Mouse (Mus musculus) gastrocnemius, postnatal 36 days (tissue): Measurements from ENCODE around the gene Nckap5. TPM values are rescaled to one million over a fixed set of nuclear protein-coding genes. Genes with fewer than 3 reads are reported as not detected.
A peak's percentile ranks its signal among the peaks of the same experiment; 100 is the strongest.
"Not testable (repeated sequence)": the region's sequence is repeated elsewhere in the genome, so short reads cannot be mapped to it uniquely, and the experiment has no call there.

Source experiments
- DNase-seq, 2 experiments: peaks; one replicate each; pipeline ENCODE4 v3.0.0; 2022
- intact Hi-C: fragments of 180-260 bp; cut with DNase I; formaldehyde crosslinking; loops from one replicate; pipeline ENCODE4 v1.15.1; 2025
- total RNA-seq, 2 experiments: library from RNA; stranded (reverse); gene quantifications; 2 replicates each; pipeline ENCODE4 v1.2.3; 2021

Nckap5 gene
- total RNA-seq, 2 experiments from 2014 or later: 0.62 to 1.2 TPM

GRCm38 (mm10) chr1:126773947-126774346 lies 56.7 kb downstream of the Nckap5 start:
- intact Hi-C loops, DNase-seq: not testable (repeated sequence)

- intact Hi-C loops: no loop called here
- no peak for DNase-seq
Measured at GRCm38 (mm10) chr1:126766971-126767370, 63.6 kb downstream of the Nckap5 start.

DNA sequence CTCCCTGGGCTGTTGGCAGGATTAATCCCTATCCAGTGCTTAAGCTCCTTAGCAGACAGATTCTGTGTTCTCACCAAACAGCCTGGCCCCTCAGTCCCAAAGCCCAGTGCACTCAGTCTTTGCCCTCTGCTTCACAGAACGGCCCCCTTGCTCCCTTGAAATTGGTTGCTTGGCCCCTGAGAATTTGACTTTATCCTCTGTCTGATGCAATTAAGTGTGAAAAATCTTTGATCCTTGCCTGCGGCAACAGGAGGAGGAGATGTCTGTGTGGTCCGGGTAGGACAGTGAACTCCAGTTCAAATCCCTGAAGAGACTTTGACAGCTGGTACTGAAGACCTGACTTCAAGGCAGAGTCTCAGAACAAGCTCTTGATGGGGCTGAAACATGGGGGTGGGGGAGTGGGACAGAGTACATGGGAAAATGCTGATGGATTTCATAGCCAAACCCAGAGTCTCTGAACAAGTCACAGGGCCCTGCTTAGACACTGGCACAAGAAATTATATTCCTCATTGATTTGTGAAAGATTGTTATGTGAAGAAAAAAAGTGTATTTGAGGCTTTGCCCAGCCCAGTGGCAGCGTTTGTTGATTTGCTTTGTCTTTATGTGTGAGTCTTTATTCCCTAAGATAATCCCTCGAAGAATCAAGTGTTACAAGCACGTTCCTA lies 65.0 kb downstream of the Nckap5 start:
- intact Hi-C loops: no loop called here
- no peak for DNase-seq

GRCm38 (mm10) chr1:126764201-126764600 lies 66.4 kb downstream of the Nckap5 start:
- intact Hi-C loops: no loop called here
- DNase-seq: no peak

DNA sequence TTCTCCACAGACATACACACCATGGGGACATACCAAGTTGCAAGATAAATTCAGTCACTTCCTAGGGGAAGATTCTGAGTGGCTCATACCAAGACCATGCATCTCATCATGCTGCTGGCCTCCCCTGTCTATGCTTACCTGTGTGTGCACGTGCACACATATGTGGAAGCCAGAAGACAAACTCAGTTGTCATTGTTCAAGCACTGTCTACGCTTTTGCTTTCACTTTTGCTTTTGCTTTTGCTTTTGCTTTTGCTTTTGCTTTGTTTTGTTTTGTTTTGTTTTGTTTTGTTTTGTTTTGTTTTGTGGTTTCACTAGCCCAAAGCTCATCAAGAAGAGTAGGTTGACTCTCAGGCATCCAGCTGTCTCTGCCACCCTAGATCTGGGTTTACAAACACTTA lies 67.4 kb downstream of the Nckap5 start:
- intact Hi-C loops: no loop called here

GRCm38 (mm10) chr1:126760386-126760785 lies 70.2 kb downstream of the Nckap5 start:
- no peak for DNase-seq
- intact Hi-C loops: no loop called here

More for the DNA sequence above, 67.4 kb downstream of the Nckap5 start:
- no peak for DNase-seq

GRCm38 (mm10) chr1:126755682-126756081 lies 74.9 kb downstream of the Nckap5 start:
- intact Hi-C loops: no loop called here
- peak; percentile 8 to 17 for DNase-seq

DNA sequence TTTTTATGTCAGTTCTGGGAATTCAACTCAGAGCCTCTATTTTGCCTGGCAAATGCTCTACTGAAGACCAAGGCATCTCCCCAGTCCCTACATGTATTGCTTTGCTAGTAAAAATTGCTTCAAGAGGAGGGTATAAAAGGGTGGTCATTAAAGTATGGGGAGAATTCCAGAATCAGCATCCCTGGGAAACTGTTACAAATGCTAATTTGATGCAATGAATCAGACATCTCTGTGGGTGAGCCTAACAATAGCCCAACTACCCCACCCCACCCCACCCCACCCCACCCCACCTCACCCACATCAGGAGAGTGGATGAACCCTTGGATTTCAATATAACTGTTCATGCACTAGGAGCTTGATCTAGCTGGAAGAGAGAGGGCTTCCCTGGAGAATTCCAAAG lies 77.0 kb downstream of the Nckap5 start:
- DNase-seq: no peak
- intact Hi-C loops: no loop called here

- DNase-seq: no peak
- intact Hi-C loops: no loop called here
Measured at GRCm38 (mm10) chr1:126752247-126753037, 78.2 kb downstream of the Nckap5 start.

DNA sequence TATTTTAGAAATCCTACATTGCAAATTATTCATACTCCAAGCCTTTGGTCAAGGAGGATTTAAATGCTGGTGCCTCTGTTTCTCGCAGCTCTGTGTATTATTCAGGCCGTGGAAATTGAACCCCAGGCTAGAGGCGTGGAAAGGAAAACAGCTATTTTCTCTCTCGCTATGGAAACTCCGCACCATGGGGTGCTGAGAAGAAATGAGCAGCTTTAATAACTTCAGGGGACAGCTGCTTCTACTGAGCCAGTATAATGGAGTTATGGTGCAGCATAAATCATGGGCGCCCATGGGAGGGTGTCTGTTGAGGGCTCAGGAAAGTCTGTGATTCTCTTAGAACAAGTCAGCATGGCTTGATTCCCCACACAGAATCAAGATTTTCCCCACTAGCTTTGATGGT lies 79.5 kb downstream of the Nckap5 start:
- no peak for DNase-seq
- intact Hi-C loops: no loop called here

DNA sequence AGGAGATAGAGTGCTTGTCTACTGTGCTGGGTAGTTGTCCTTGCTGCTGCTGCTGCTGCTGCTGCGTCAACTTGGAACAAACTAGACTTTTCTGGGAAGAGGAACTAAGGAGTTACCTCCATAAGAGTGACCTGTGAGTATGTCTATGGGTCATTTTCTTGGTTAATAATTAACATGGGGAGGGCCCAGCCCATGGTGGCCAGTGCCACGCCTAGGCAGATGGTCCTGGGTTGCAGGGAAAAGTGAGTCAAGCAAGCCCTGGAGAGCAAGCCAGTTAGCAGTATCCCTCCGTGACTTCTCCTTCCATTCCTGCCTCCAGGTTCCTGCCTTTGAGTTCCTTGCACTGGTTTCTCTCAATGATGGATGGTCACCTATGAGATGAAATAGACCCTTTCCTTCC lies 80.4 kb downstream of the Nckap5 start:
- no peak for DNase-seq
- intact Hi-C loops: no loop called here

- intact Hi-C loops: no loop called here
- no peak for DNase-seq
Measured at GRCm38 (mm10) chr1:126747914-126748313, 82.7 kb downstream of the Nckap5 start.

DNA sequence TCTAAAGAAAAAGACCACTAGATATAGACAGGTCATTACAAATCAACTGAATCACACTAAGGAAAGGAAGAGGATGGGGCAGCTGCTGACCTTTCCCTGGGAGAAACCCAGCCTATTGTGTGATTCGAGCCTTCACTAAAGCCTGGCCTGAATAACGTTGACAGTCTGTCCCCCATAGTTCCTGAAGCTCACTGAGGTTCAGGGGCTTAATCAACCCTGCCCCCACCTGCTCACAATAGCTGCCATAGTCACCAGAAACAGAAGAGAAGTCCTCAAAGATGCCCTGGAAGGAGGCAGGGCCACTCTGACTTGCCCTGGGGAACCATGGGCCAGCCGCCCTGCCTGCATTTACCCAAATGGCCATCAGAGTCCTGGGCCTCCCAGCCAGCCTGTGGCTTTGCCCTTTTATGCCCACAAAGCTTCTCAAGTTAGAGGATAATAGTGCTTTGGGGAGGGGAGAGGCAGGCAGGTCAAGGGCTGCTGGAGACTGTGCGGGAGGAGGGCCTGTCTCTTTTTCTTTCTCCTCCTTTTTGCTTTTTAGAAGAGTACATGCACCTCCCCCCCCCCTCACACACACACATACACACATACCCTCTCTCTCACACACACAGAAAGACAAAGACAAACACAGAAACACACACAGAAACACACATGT lies 85.0 kb downstream of the Nckap5 start:
- no peak for DNase-seq
- intact Hi-C loops: no loop called here

DNA sequence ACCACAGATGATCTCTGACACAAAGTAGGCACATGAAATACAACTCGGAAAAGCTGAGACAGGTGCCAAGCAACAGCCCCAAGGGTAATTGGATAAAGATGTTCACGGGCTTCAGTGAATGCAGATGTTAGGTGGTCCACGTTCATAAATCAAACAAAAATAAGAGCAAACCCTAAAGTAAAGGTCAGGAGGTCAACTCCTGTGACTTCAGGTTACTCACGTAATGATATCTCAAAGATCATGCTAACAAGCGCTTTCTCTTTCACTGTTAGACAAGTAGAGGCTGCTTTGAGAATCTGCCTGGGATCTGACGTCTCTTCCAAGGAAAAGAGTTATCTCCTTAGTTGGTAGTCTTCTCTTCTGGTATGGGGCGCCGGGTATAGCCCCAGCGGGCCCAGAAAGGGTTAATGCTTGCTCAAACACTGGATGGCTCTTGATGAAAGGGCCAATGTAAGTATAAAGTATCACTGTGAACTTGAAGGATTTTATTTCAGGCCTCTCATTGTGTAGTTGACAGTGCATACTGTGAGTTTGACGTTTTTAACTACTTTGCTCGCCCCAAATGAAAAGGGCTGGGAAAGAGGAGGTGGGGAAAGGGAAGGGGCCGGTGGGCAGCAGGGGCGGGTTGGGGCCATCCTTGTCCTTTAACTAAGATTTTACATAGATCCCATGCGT lies 85.8 kb downstream of the Nckap5 start:
- DNase-seq: no peak
- intact Hi-C loops: no loop called here

DNA sequence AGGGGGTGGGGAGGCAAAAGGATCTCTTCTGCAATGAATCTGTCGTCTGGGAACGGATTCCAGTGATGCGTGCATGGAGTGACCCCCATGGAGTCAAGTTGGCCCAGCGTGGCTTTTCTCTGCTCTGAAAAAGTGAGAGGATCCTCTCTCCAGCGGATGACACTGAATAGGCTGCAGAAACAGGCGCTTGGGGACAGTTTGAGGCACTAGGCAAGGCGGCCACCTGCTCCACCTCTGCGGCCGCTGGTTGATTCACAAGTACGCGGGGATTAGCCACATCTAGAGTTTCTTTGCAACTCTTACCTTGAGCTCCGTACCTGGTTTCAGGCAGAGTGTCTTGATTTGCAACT lies 92.3 kb downstream of the Nckap5 start:
- intact Hi-C loops: no loop called here
- no peak for DNase-seq

DNA sequence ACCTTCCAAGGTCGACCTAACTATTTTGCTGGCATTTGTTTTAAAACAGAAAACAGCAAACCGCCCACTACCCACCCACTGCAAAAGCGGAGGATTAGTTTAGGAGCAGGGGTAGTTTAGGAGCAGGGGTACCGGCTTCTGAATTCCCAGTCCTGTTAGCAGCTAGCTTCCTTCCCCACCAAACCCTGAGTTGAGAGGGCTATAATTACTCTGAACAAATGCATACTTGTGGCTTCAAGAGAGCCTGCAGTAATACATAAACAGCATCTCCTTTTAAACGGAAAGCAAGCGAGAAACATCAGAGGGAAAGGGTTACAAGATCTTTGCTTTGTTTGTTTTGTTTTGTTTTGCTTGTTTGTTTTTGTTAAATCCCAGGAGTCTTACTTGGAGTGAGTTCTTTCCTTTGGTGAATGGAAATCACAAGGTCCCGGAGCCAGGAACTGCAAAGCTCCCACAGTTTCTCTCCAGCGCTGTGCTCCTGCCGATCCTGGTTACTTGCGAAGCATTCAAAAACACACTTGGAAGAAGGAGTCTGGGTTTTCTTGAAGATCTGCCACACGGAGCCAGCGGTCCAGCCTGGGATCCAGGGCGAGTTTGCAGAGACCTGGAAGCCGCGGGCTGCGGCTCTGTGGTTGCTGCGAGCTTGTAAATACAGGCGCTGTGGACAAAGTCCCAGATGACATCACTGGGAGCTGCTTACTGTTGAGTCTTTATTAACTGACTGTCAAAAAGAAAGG lies 92.9 kb downstream of the Nckap5 start:
- intact Hi-C loops: no loop called here
- peak; percentile 28 to 37 for DNase-seq

GRCm38 (mm10) chr1:126731691-126732090 lies 98.9 kb downstream of the Nckap5 start:
- intact Hi-C loops: no loop called here
- no peak for DNase-seq

DNA sequence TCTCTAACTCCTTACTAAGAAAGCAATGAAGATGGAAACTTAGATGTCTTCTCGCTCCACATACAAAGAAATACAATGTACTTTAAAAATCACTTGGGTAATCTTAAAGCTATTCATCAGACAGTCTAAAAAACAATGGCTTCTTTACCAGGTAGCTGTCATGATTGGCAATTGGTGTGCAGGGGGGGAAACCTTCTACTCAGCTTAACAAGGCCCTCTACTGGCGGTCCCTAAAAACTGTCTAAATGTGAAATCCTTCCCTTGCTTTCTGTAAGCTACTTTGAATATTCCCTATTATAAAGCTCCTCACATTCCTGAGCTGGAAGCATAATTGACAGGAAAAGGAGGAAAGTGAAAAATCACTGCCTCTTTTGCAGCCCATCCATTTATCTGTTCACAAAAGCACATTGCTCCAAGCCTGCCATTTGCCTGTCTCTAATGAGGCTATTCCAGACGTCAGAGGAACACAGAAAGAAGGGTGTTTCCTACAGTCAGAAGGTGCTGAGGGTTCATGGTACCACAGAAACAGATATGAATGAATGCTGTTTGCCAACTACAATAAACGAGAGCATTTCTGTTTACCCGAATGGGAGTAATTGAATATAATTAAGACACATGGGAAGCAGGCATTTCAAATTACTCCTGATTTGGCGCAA lies 104.1 kb downstream of the Nckap5 start:
- intact Hi-C loops: no loop called here
- no peak for DNase-seq

DNA sequence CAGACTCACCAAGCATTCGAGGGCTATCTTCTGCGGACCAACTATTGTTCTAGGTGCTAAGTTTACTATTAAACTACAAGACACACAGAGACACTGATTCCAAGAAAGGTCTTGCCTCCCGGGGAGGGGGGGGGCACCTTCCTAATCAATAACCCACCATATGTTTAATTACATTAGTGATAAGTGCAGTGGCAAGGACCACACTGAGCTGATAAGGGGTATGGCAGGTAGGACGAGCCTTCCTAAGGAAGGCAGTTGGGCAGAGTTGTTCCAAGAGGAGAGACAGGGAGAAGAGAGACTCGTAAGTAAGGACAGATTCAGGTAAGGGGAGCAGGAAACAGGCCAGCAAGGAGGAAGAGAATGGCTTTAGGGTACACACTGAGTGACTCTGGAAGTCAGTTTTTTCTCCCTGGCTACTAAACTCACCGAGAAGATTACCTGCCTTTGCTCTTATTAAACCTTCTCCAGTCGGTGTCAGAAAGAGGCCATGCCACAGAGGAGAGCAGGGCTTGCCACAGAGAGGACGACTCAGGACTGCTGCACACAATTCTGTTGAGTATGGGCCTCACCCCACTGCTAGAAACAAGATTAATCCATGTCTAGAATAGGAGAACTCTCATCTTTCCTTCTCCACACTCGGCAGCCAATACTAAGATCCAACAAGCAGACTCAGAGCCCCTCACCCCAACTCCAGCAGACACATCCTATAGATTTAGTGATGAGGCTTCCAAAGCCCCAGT lies 104.8 kb downstream of the Nckap5 start:
- intact Hi-C loops: no loop called here
- no peak for DNase-seq
